In genomic region chr2:134922636-134923375, GRCm38 (mm10) we compare ENCODE assay signal across 21 mouse cellular contexts.
A peak's percentile ranks its signal among the peaks of the same experiment; 100 is the strongest.
DNase-seq lines count a peak whose midpoint lies in the region; ATAC-seq and TF ChIP-seq lines count a peak whose summit lies in the region.
"Had no signal": no experiment of that assay in that cellular context is flagged by ENCODE, and none has a peak within 500 bp of the region (broad histone marks: within the 10 kb centered on the region; RNA-seq: fewer than 3 reads in every experiment).

No protein-coding gene starts in this region.

- peak; percentile 50 for DNase-seq in cerebellum, adult 9-11 months
- peak; percentile 82 for DNase-seq in kidney, adult 9 months
- DNase-seq in kidney, postnatal 25 days = peak; percentile 41 to 78
- DNase-seq in forebrain, postnatal 0 days = no peak
- DNase-seq: adrenal gland, adult 2 months; gastrocnemius, postnatal 25 days; heart, adult 18-20 months; heart, postnatal 10 days; liver, embryonic 13.5 days; lung, embryonic 14.5 days; thymus, adult 18-20 months; thymus, postnatal 4 days had no signal

- H3K27ac ChIP-seq in kidney, embryonic 16.5 days (ENCODE audit: low read length) = no peak overlapping the region
- H3K27ac ChIP-seq in intestine, embryonic 16.5 days (ENCODE audit: low read length) = no peak overlapping the region
- no peak overlapping the region for H3K27ac ChIP-seq in forebrain, postnatal 0 days (ENCODE audit: low read depth, low read length)
- H3K27ac ChIP-seq: forebrain, embryonic 10.5 days; hindbrain, embryonic 10.5 days; limb, embryonic 12.5 days; liver, embryonic 13.5 days; midbrain, embryonic 12.5 days had no signal

- H3K4me1 ChIP-seq in kidney, embryonic 16.5 days (ENCODE audit: insufficient read depth, low read length) = peaks cover 10% of the 10 kb centered on the region; the same call in 1 of the 2 replicates
- no peaks in the 10 kb centered on the region for H3K4me1 ChIP-seq in intestine, embryonic 16.5 days (ENCODE audit: control insufficient read depth, insufficient read depth, low read length)
- H3K4me1 ChIP-seq in forebrain, postnatal 0 days (ENCODE audit: insufficient read depth) = 0 out of 2 replicates have a peak, but pooled peaks cover 6% of the 10 kb centered on the region
- H3K4me1 ChIP-seq: hindbrain, embryonic 10.5 days; limb, embryonic 12.5 days had no signal

- no peaks in the 10 kb centered on the region for H3K36me3 ChIP-seq in kidney, embryonic 16.5 days (ENCODE audit: insufficient read depth, low read length)
- no peaks in the 10 kb centered on the region for H3K36me3 ChIP-seq in intestine, embryonic 16.5 days (ENCODE audit: control insufficient read depth, insufficient read depth, low read length)
- no peaks in the 10 kb centered on the region for H3K36me3 ChIP-seq in forebrain, postnatal 0 days (ENCODE audit: insufficient read depth)
- H3K36me3 ChIP-seq: forebrain, embryonic 10.5 days; heart, embryonic 12.5 days; hindbrain, embryonic 10.5 days; limb, embryonic 12.5 days; liver, embryonic 13.5 days; midbrain, embryonic 12.5 days had no signal

- no peak overlapping the region for H3K4me2 ChIP-seq in kidney, embryonic 16.5 days (replicated peaks; ENCODE audit: low read depth, low read length)
- H3K4me2 ChIP-seq in intestine, embryonic 16.5 days (ENCODE audit: low read depth, low read length) = no peak overlapping the region
- no peak overlapping the region for H3K4me2 ChIP-seq in forebrain, postnatal 0 days (ENCODE audit: low read depth)
- H3K4me2 ChIP-seq: heart, embryonic 12.5 days; limb, embryonic 12.5 days; liver, embryonic 13.5 days; lung, embryonic 14.5 days; midbrain, embryonic 12.5 days had no signal

- no peaks in the 10 kb centered on the region for H3K9me3 ChIP-seq in kidney, embryonic 16.5 days (ENCODE audit: low read length)
- no peaks in the 10 kb centered on the region for H3K9me3 ChIP-seq in intestine, embryonic 16.5 days (ENCODE audit: control insufficient read depth, low read length)
- H3K9me3 ChIP-seq in forebrain, postnatal 0 days (ENCODE audit: low read length) = no peaks in the 10 kb centered on the region
- H3K9me3 ChIP-seq: forebrain, embryonic 10.5 days; heart, embryonic 12.5 days; hindbrain, embryonic 10.5 days; limb, embryonic 12.5 days; liver, embryonic 13.5 days; midbrain, embryonic 12.5 days had no signal

- ATAC-seq in cerebellum, adult (ENCODE audit: insufficient number of reproducible peaks, low FRiP score, low TSS enrichment) = no peak
- ATAC-seq in kidney, embryonic 16.5 days (ENCODE audit: low FRiP score, low TSS enrichment) = no peak
- ATAC-seq in intestine, embryonic 16.5 days = peak; percentile 88
- no peak for ATAC-seq in forebrain, postnatal 0 days
- ATAC-seq: forebrain, embryonic 16.5 days had no signal

- no peak overlapping the region for H3K4me3 ChIP-seq in kidney, embryonic 16.5 days (ENCODE audit: low read length)
- H3K4me3 ChIP-seq in intestine, embryonic 16.5 days (ENCODE audit: low read length) = no peak overlapping the region
- no peak overlapping the region for H3K4me3 ChIP-seq in forebrain, postnatal 0 days (ENCODE audit: low read depth, low read length)
- H3K4me3 ChIP-seq: forebrain, embryonic 10.5 days; heart, embryonic 12.5 days; hindbrain, embryonic 10.5 days; limb, embryonic 12.5 days; liver, embryonic 13.5 days; midbrain, embryonic 12.5 days had no signal

- no peaks in the 10 kb centered on the region for H3K27me3 ChIP-seq in kidney, embryonic 16.5 days (ENCODE audit: insufficient read depth, low read length)
- no peaks in the 10 kb centered on the region for H3K27me3 ChIP-seq in intestine, embryonic 16.5 days (replicated peaks; ENCODE audit: control insufficient read depth, insufficient read depth, low read length)
- no peaks in the 10 kb centered on the region for H3K27me3 ChIP-seq in forebrain, postnatal 0 days (ENCODE audit: insufficient read depth, low read length)
- H3K27me3 ChIP-seq: heart, embryonic 12.5 days; limb, embryonic 12.5 days; liver, embryonic 13.5 days; midbrain, embryonic 12.5 days had no signal

- 84% methylated on average over 10 of the region's 10 CpGs for WGBS in kidney, embryonic 16.5 days
- WGBS in intestine, embryonic 16.5 days = 77% methylated on average over 10 of the region's 10 CpGs
- WGBS in forebrain, postnatal 0 days = 58% methylated on average over 10 of the region's 10 CpGs

- TF ChIP-seq CTCF in forebrain, postnatal 0 days (IDR thresholded peaks at IDR 0.05; ENCODE audit: low read depth) = no peak

- no peak overlapping the region for H3K9ac ChIP-seq in kidney, embryonic 16.5 days (replicated peaks; ENCODE audit: low read length)
- H3K9ac ChIP-seq in intestine, embryonic 16.5 days (ENCODE audit: low read depth, low read length) = no peak overlapping the region
- no peak overlapping the region for H3K9ac ChIP-seq in forebrain, postnatal 0 days
- H3K9ac ChIP-seq: heart, embryonic 12.5 days; limb, embryonic 12.5 days; liver, embryonic 13.5 days; lung, embryonic 14.5 days; midbrain, embryonic 12.5 days had no signal
